In the genomic region with DNA sequence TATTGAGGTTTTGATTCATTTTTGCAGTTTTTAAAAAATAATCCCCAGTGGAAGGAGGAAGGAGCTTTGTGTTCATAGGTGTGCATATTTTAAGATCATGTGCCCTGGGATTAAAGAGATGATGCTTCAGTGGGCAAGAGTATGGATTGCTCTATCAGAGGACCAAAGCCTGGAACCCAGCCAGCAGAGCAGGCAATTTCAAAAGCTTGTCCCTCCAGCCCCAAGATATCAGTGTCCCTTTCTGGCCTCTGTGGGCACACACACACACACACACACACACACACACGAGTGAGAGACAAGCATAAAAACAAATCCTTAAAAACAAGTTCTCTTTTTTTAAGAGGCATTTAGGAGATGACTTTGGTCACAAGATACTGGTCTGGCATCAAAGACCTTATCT, we compare ENCODE assay signal across 14 mouse cellular contexts.
"Had no signal": no experiment of that assay in that cellular context is flagged by ENCODE, and none has a peak within 500 bp of the region (broad histone marks: within the 10 kb centered on the region; RNA-seq: fewer than 3 reads in every experiment).

No protein-coding gene starts in this region.

- DNase-seq: heart, postnatal 10 days; heart, postnatal 14 days; heart, postnatal 36 days; kidney, adult 11 months; kidney, adult 18-20 months; kidney, adult 2 months; kidney, adult 8-10 months; kidney, adult 9 months; kidney, postnatal 10 days; kidney, postnatal 14 days; kidney, postnatal 25 days; kidney, postnatal 4 days; layer of hippocampus, adult 9-11 months; layer of hippocampus, postnatal 36 days had no signal
